Mouse (Mus musculus) embryonic facial prominence, embryonic 14.5 days (tissue): Measurements from ENCODE around the gene 4930572O03Rik. TPM values are rescaled to one million over a fixed set of nuclear protein-coding genes. Genes with fewer than 3 reads are reported as not detected.
"Not testable (repeated sequence)": the region's sequence is repeated elsewhere in the genome, so short reads cannot be mapped to it uniquely, and the experiment has no call there.

Experiments
- ATAC-seq: fragments of 200-750 bp; cut with Nextera tagmentation; 2 replicates; pipeline ENCODE4 v1.8.0; 2017; ENCODE audit warnings: low read depth, moderate number of reproducible peaks, moderate TSS enrichment
- DNase-seq: peaks from one replicate; pipeline ENCODE4 v3.0.0-alpha.2; 2015; ENCODE audit warnings: low spot score
- H3K27ac ChIP-seq: fragments of 300-500 bp; sonication (generic); replicated peaks from 2 replicates; pipeline ENCODE4 v1.5.1; 2014; ENCODE audit warnings: low read depth, mild to moderate bottlenecking, low read length, moderate library complexity
- H3K27me3 ChIP-seq: fragments of 300-500 bp; sonication (generic); replicated peaks from 2 replicates; pipeline ENCODE4 v1.6.1; 2014; ENCODE audit warnings: low read length; ENCODE audit not compliant: control insufficient read depth, insufficient read depth
- H3K36me3 ChIP-seq: fragments of 300-500 bp; sonication (generic); 2 replicates; pipeline ENCODE4 v1.6.1; 2014; ENCODE audit warnings: low read length, mixed read lengths; ENCODE audit not compliant: control insufficient read depth, insufficient read depth
- H3K4me1 ChIP-seq: fragments of 300-500 bp; sonication (generic); 2 replicates; pipeline ENCODE4 v1.6.1; 2014; ENCODE audit warnings: antibody characterized with exemption, low read length; ENCODE audit not compliant: control insufficient read depth, insufficient read depth
- H3K4me2 ChIP-seq: fragments of 300-500 bp; sonication (generic); 2 replicates; pipeline ENCODE4 v1.6.1; 2014; ENCODE audit warnings: low read depth, mild to moderate bottlenecking, low read length, moderate library complexity, mixed read lengths
- H3K4me3 ChIP-seq: fragments of 300-500 bp; sonication (generic); 2 replicates; pipeline ENCODE4 v1.5.1; 2014; ENCODE audit warnings: low read depth, mild to moderate bottlenecking, low read length
- H3K9ac ChIP-seq: fragments of 300-500 bp; sonication (generic); 2 replicates; pipeline ENCODE4 v1.6.1; 2014; ENCODE audit warnings: low read depth, mild to moderate bottlenecking, low read length, moderate library complexity, mixed read lengths
- H3K9me3 ChIP-seq: fragments of 300-500 bp; sonication (generic); 2 replicates; pipeline ENCODE4 v1.6.1; 2016; ENCODE audit warnings: low read length; ENCODE audit not compliant: control insufficient read depth
- WGBS: fragments of 180-500 bp; shearing (Covaris S2); extraction: QIAGEN DNeasy Blood & Tissue Kit; methylation state at CpG from one replicate; pipeline ENCODE4 v1.1.7; 2014; 5-methylcytosine and 5-hydroxymethylcytosine counted together
- polyA plus RNA-seq: library from polyadenylated mRNA; unstranded; fragments of >200 nt; fragmentation: Nextera tagmentation; extraction: Ambion mirVana; gene quantifications from 2 replicates; pipeline ENCODE4 v1.2.1, GENCODE M21; 2014

4930572O03Rik gene
- polyA plus RNA-seq, 1 experiment from 2014 or later, result not detected

DNA sequence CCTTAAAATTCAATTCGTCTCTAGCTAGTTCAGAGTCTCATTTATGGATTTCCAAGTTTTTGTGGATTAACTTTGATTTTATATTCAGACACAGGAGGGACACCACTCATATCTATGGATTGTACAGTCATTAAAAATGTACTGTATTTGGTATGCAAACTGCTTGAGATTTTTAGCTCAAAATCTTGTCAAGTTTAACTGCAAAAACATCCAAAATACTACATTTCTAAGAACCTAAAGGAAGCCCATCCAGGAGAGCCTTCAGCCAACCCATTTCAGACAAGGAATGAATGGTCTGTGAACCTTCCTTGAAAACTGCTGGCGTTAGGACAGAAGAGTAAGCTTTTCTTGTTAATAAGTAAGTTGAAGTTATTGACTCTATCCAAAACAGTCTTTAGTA lies 53.9 kb downstream of the 4930572O03Rik start:
- H3K4me2 ChIP-seq, H3K4me1 ChIP-seq, H3K36me3 ChIP-seq, H3K27ac ChIP-seq, DNase-seq, H3K27me3 ChIP-seq, H3K4me3 ChIP-seq, ATAC-seq, H3K9ac ChIP-seq: not testable (repeated sequence)
- WGBS, result 65% methylated on average over 2 of the region's 2 CpGs
- H3K9me3 ChIP-seq, result peaks cover 24% of the 10 kb centered on the region

DNA sequence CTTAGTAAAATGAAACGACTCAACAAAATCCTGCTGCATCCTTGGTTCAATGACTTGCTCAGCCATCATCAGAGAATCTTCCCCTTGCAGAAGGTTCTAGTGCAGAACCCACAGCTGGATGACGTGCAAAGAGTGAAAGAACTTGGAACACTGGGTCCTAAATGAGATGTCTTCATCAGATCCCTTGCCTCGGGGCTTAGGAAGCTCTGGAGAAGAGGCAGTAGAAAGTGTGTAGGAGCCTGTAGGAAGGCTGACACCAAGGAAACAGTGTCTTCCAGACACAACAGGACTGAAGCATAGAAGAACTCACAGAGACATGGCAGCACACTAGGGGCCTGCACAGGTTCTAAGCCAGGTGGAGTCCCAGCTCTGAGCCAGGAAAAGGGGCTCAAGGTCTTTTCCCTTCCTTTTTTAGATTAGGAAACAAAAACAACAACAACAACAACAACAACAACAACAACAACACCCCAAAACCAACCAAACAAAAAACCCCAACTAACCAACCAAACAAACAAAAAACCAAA lies 54.4 kb downstream of the 4930572O03Rik start:
- H3K36me3 ChIP-seq, ATAC-seq, H3K27me3 ChIP-seq, DNase-seq, H3K4me1 ChIP-seq, H3K4me3 ChIP-seq, H3K4me2 ChIP-seq, H3K27ac ChIP-seq, H3K9ac ChIP-seq: not testable (repeated sequence)
- 56% methylated on average over 3 of the region's 3 CpGs for WGBS
- H3K9me3 ChIP-seq, result peaks cover 24% of the 10 kb centered on the region

Other genes starting within 250 kb of the 4930572O03Rik start
- gene Gm21149, start 180.5 kb downstream of the 4930572O03Rik start, polyA plus RNA-seq, result not detected in 2 replicates
- gene Gm21190, start 127.8 kb downstream of the 4930572O03Rik start, polyA plus RNA-seq, result not detected in 2 replicates
- gene Gm21083, start 79.7 kb downstream of the 4930572O03Rik start, polyA plus RNA-seq, result not detected in 2 replicates
- not detected in 2 replicates for gene Speer4d, start 38.0 kb downstream of the 4930572O03Rik start, polyA plus RNA-seq
- 0.28 TPM in 1 of 2 replicates, not detected in the other for gene Speer4c, start 57.2 kb upstream of the 4930572O03Rik start, polyA plus RNA-seq